Mouse (Mus musculus): Measurements from ENCODE around the gene Gstp1. TPM values are rescaled to one million over a fixed set of nuclear protein-coding genes. Genes with fewer than 3 reads are reported as not detected.

The Gstp1 gene
- total RNA-seq, 2 experiments from 2014 or later: 288 to 297 TPM

Other genes with a start within 250 kb of the Gstp1 start
- 100 to 1,000 TPM in 1 of 2 experiments, 10 to 100 TPM in 1; 88.7 to 104 TPM for gene Chka, start 186.2 kb downstream of the Gstp1 start, total RNA-seq (2021)
- 10 to 100 TPM; 24.0 to 27.9 TPM for gene Tcirg1, start 130.9 kb downstream of the Gstp1 start, total RNA-seq (2021)
- 100 to 1,000 TPM in 1 of 2 experiments, 10 to 100 TPM in 1; 94.0 to 102 TPM for gene Ndufs8, start 125.2 kb downstream of the Gstp1 start, total RNA-seq (2021)
- 1 to 10 TPM; 1.5 to 1.9 TPM for gene Aldh3b1, start 108.2 kb downstream of the Gstp1 start, total RNA-seq (2021)
- 1 to 10 TPM; 6.4 to 8.9 TPM for gene Unc93b1, start 102.8 kb downstream of the Gstp1 start, total RNA-seq (2021)
- gene Aldh3b3, start 79.3 kb downstream of the Gstp1 start, total RNA-seq (2021): not detected
- under 1 TPM; 0.40 to 0.64 TPM for gene Aldh3b2, start 65.7 kb downstream of the Gstp1 start, total RNA-seq (2021)
- 1 to 10 TPM; 1.4 to 1.6 TPM for gene Acy3, start 51.4 kb downstream of the Gstp1 start, total RNA-seq (2021)
- gene Tbx10, start 45.2 kb downstream of the Gstp1 start, total RNA-seq (2021): not detected
- 10 to 100 TPM; 14.6 to 14.8 TPM for gene Nudt8, start 37.4 kb downstream of the Gstp1 start, total RNA-seq (2021)
- 1 to 10 TPM; 4.1 to 4.8 TPM for gene Gm49405, start 37.4 kb downstream of the Gstp1 start, total RNA-seq (2021)
- 1 to 10 TPM; 8.3 to 9.4 TPM for gene Doc2g, start 34.7 kb downstream of the Gstp1 start, total RNA-seq (2021)
- 100 to 1,000 TPM; 185 to 196 TPM for gene Ndufv1, start 25.2 kb downstream of the Gstp1 start, total RNA-seq (2021)
- 10 to 100 TPM; 27.2 to 31.6 TPM for gene Gstp2, start 8.0 kb upstream of the Gstp1 start, total RNA-seq (2021)
- gene Gstp3, start 21.6 kb upstream of the Gstp1 start, total RNA-seq (2021): not detected
- gene Cabp2, start 43.6 kb upstream of the Gstp1 start, total RNA-seq (2021): not detected
- 10 to 100 TPM; 27.5 to 28.3 TPM for gene Cdk2ap2, start 59.2 kb upstream of the Gstp1 start, total RNA-seq (2021)
- 100 to 1,000 TPM; 185 to 187 TPM for gene Pitpnm1, start 62.0 kb upstream of the Gstp1 start, total RNA-seq (2021)
- 10 to 100 TPM; 54.8 to 64.8 TPM for gene Aip, start 87.9 kb upstream of the Gstp1 start, total RNA-seq (2021)
- not detected for gene Gpr152, start 101.8 kb upstream of the Gstp1 start, total RNA-seq (2021)
- not detected for gene Cabp4, start 106.0 kb upstream of the Gstp1 start, total RNA-seq (2021)
- gene Coro1b, start 110.6 kb upstream of the Gstp1 start, total RNA-seq (2021): 100 to 1,000 TPM in 1 of 2 experiments, 10 to 100 TPM in 1; 92.6 to 107 TPM
- gene Ptprcap, start 115.6 kb upstream of the Gstp1 start, total RNA-seq (2021): 1 to 10 TPM; 1.2 to 1.6 TPM
- gene Rps6kb2, start 125.4 kb upstream of the Gstp1 start, total RNA-seq (2021): 10 to 100 TPM; 38.1 to 39.2 TPM
- 1 to 10 TPM; 2.4 to 3.1 TPM for gene Carns1, start 137.5 kb upstream of the Gstp1 start, total RNA-seq (2021)
- 1 to 10 TPM; 2.1 to 2.4 TPM for gene Tbc1d10c, start 153.3 kb upstream of the Gstp1 start, total RNA-seq (2021)
- gene Ppp1ca, start 154.1 kb upstream of the Gstp1 start, total RNA-seq (2021): 100 to 1,000 TPM; 318 to 333 TPM
- 10 to 100 TPM in 1 of 2 experiments, 1 to 10 TPM in 1; 9.8 to 10.6 TPM for gene Rad9a, start 163.7 kb upstream of the Gstp1 start, total RNA-seq (2021)
- 1 to 10 TPM; 1.2 to 1.3 TPM for gene Clcf1, start 176.3 kb upstream of the Gstp1 start, total RNA-seq (2021)
- gene AC109138.7, start 176.4 kb upstream of the Gstp1 start, total RNA-seq (2021): not detected
- gene Pold4, start 193.9 kb upstream of the Gstp1 start, total RNA-seq (2021): 10 to 100 TPM; 11.3 to 11.9 TPM
- 10 to 100 TPM; 71.0 to 74.6 TPM for gene Ssh3, start 231.2 kb upstream of the Gstp1 start, total RNA-seq (2021)
- gene Ankrd13d, start 245.2 kb upstream of the Gstp1 start, total RNA-seq (2021): 10 to 100 TPM; 98.4 to 99.3 TPM

All from left cerebral cortex, postnatal 4 days (tissue).